Mouse (Mus musculus) adrenal gland, adult (tissue): Measurements from ENCODE around the gene Sema6c.
"Not testable (repeated sequence)": the region's sequence is repeated elsewhere in the genome, so short reads cannot be mapped to it uniquely, and the experiment has no call there.

Experiments
- DNase-seq, 2 experiments: peaks; one replicate each; pipeline ENCODE4 v3.0.0; 2022 to 2023; ENCODE audit warnings: low spot score in 1 of 2; ENCODE audit not compliant: inconsistent age in 2 of 2

Gene Sema6c

GRCm38 (mm10) chr3:95159987-95160963, at the start of gene Sema6c:
Gene Sema6c (plus strand): TSS chr3:95160457.
- DNase-seq = peak; percentile 92 to 96

DNA sequence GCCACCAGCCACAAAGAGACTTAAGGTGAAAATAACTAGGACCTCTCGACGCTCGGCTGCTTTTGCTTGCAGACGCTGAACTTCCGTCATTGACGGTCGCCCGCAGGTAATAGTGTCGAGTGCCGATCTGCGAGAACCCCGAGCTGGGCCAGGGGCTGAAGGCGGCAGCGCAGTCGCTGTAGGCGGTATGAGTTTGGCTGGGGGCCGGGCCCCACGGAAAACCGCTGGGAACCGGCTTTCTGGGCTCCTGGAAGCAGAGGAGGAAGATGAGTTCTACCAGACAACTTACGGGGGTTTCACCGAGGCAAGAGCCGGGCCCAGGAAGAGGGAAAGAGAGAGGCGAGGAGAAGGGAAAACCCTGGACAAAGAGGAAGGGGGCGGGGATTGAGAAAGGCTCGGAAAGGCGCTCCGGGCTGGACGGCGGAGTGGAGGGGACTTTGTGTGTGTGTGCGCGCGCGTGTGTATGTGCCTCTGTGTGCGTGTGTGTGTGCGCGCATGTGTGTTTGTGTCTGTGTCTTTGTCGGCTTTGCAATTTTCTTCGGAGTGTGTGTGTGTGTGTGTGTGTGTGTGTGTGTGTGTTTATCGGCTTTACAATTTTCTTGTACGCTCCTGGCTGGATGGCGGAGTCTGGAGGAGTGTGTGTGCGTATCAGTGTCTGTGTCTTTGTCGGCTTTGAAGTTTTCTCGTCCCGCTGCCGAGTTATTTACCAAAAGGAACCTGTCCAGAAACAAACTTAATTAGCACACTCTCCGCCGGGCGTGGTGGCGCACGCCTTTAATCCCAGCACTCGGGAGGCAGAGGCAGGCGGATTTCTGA, 49.1 kb upstream of the Sema6c start, which contains the start of gene Vps72:
TSS of gene Vps72 (plus strand) at position 112 of the 816 bp plus-strand sequence.
- DNase-seq = peak; percentile 92 to 98

DNA sequence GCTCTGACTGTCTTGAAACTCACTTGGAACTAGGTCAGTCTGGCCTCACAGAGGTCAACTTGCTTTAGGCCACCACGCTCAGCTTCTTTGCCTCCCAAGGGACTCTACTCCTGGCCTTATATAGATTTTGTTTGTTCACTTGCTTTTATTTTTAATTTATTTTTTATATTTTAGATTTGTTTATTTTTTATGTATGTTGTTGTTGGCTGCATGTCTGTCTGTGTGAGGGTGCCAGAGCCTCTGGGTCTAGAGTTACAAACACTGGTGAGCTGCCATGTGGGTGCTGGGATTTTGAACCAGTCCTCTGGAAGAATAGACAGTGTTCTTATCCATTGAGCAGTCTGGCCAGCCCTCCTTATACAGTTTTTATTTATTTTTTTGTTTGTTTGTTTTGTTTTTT, 47.5 kb upstream of the Sema6c start:
- DNase-seq = no peak

- peak in 1 of 2 experiments; percentile 68 for DNase-seq
Measured at GRCm38 (mm10) chr3:95117751-95118150, 42.5 kb upstream of the Sema6c start.

DNA sequence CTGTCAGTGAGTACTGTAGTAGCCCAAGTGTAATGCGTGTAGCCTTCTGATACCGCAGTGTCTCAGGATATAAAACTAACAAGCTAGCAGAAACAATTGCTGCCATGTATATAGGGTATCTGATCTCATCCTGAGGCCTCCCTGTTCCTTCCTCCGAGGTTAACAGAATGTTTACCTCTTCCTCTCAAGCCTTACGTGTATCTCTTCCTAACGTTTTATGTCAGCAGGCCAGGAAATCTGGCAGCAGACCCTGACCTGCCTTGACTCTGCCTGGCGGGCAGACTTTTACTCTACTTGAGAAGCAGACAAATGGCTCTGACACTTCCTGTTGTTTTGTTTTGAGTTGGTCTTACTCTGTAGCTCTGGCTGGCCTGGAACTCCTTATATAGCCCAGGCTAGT, 38.7 kb upstream of the Sema6c start:
- DNase-seq = no peak

GRCm38 (mm10) chr3:95124246-95124645, 36.0 kb upstream of the Sema6c start, which contains the start of gene Tmod4:
Gene Tmod4 (plus strand): TSS chr3:95124476.
- DNase-seq = no peak

DNA sequence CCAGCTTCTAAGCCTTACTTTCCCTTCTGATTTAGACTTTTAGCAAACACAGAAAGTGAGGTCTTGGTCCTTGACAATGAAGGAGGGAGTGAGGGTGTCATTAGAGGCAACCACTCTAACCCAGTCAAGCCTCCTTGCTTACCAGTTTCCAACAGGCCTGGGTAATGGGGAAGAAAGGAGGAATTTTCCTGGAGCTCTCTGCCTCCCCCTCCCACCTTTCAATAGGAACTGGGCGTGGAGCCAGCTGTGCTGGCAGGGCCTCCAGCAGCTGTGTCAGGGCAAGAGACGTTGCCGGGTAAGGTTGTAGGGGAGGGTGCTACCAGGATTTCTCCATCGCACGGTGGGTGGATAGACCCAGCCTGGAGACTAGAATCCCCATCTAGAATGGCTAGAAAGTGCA, 35.3 kb upstream of the Sema6c start:
- peak in 1 of 2 experiments; percentile 65 for DNase-seq

- DNase-seq = peak in 1 of 2 experiments; percentile 39
Measured at GRCm38 (mm10) chr3:95129226-95129651, 31.0 kb upstream of the Sema6c start.

- DNase-seq = no peak
Measured at GRCm38 (mm10) chr3:95130081-95130480, 30.2 kb upstream of the Sema6c start.

DNA sequence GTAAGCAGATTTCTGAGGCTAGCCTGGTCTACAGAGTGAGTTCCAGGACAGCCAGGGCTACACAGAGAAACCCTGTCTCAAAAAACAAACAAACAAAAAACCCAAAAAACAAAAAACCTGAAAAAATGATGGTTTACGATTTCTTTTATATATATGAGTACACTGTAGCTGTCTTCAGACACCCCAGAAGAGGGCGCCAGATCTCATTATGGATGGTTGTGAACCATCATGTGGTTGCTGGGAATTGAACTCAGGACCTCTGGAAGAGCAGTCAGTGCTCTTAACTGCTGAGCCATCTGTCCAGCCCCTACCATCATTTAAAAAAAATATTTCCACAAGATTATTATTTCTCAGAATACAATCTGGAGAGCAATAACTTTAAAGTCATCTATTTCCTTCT, 27.9 kb upstream of the Sema6c start:
- DNase-seq = peak in 1 of 2 experiments; percentile 29

DNA sequence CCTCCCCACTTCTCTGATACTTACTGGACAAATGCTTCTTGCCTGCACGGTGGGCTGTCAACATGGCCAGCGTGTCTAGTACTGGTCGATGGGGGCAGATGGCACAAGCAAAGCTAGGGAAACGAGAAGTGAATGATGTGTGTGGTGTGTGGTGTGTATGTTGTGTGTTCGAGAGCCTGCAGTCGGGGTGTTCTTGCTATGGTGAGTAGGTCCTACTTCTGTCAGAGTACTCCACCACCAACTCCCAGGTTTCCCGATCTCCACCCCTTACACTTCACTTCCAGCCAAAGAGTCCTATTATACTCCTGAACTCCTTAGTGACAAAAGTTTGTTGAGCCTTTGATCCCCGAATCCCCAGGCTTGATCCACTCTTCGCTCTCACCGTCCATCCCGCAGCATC, 27.1 kb upstream of the Sema6c start:
- no peak for DNase-seq

- peak; percentile 93 to 96 for DNase-seq
Measured at GRCm38 (mm10) chr3:95133680-95134101, 26.6 kb upstream of the Sema6c start, which contains the start of the genes Scnm1 and Lysmd1. Gene Scnm1 (minus strand): TSS chr3:95134011. Gene Lysmd1 (plus strand): TSS chr3:95134088.

GRCm38 (mm10) chr3:95134133-95134532, 26.1 kb upstream of the Sema6c start:
- DNase-seq = not testable (repeated sequence)

DNA sequence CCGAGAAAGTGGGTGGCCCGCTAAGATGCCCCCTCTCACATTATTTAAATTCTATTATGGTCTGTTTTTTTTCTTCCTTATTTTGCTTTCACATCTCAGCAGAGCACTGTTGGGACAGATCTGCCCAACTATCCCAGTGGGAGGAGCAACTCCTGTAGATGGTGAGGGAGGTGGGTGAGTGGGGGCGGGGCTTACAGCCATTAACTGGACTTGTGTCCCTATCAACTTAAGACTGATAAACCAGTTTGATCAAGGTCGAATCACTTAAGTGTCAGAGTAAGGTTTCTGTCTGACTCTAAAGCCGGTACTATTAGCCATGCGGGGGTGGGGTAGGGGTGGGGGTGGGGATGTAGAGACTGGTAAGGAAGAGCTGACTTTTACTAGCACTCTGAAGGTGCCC, 25.2 kb upstream of the Sema6c start:
- peak; percentile 75 to 81 for DNase-seq

- peak in 1 of 2 experiments; percentile 33 for DNase-seq
Measured at GRCm38 (mm10) chr3:95135433-95136052, 24.7 kb upstream of the Sema6c start.

DNA sequence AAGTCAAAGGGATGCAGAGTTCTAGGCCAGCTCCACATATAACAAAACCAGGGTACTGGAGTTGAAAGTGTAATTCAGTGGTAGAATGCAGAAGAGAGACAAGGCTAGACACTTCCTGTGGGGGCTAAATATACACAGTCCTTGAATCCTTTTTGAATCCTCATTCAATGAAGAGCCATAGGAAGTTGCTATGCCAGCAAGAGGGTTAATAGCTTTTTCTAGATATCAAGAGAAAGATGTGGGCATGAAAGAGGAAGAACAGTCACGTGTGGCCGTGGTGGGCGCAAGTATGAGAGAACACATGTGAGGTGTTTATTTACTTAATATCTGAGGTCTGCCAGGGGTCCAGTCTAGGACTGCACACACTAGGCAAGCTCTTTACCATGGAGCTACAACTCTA, 23.9 kb upstream of the Sema6c start:
- no peak for DNase-seq

- DNase-seq = peak in 1 of 2 experiments; percentile 45
Measured at GRCm38 (mm10) chr3:95139586-95140288, 20.5 kb upstream of the Sema6c start.

DNA sequence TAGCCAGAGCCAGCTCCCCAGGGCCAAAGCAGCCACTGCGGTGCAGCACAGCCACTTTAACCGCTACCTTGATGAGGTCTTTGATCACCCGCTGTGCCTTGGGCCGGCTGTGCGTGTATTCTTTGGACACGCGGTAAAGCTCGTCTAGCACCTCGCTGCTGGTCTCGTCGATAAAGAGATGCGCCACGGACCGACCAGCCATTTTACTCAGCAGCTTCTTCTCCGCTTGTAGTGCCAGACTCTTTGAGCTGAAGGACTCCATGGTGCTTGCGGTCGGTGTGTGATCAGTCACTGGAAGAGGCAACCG, 20.0 kb upstream of the Sema6c start:
- DNase-seq = peak in 1 of 2 experiments; percentile 39

DNA sequence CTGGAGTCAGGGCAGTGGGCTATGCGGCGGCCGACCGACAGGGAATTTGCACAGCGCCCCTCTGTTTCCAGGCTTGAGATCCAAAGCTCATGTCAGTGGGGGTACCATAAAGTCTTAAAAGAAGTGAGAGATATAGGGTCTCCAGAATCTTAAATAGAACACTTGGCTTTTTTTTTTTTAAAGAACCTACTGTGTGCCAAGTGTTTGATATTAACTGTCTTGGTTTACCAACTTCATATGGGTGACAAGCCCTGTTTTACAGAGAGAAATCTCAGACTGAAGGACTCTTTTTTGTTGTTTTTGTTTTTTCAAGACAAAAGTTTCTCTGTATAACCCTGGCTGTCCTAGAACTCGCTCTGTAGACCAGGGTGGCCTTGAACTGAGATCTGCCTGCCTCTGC, 19.5 kb upstream of the Sema6c start:
- no peak for DNase-seq

GRCm38 (mm10) chr3:95141474-95141873, 18.8 kb upstream of the Sema6c start:
- DNase-seq = peak in 1 of 2 experiments; percentile 47
